Mouse (Mus musculus) cerebellum, postnatal 10 days (tissue): ENCODE data around the gene Gcnt4.

Source experiments
- DNase-seq, 2 experiments: peaks; one replicate each; pipeline ENCODE4 v3.0.0; 2021; ENCODE audit warnings: mixed read lengths in 2 of 2

The Gcnt4 gene

DNA sequence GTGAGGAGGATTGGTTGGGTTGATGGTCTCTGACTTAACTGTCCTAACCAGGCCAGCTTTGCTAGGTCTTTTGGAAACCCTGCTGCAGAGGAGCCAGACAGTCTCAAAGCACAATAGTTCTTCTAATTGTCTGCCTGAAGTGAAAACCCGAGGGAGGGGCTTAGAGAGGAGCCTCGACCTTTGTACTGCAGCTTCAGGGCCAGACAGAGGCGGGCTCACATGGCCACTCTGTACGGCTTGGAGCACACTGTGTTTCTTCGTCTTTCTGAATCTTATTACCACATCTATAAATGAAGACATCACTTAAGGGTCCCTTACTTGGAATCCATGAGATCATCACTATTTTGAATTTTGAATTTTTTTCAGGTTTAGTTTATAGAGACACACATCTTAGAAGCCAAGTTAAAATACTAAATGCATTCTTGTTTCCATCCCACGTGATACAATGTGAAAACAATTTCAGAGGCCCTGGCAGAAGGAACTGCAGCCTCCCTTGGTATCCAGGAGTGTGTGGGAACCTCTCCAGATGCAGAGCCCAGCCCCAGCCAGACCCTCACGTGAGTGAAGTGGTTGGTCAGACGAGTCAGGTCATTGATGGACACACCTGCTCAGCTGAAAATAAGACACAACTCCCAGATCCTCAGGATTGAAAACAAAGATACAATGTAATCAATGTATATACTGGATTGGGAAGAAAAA lies 69.0 kb downstream of the Gcnt4 start:
- DNase-seq = no peak

DNA sequence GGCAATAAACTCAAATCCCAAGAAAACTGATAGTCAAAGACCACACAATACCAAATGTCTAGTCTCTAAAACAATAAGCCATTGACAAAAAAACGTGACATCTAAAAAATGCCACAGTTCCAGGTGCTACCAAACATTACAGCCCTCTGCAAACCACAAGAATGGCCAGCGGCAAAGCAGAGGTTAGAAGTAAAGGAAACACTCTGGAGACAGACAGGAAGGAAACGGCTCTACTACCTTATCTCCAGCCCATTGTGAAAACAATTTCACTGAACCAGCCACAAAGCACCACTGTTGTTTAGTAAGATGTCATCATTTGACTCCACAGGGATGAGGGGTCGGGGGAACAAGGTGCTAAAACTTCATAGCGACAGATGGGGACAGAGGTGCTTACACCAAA lies 70.8 kb downstream of the Gcnt4 start:
- DNase-seq = no peak

GRCm38 (mm10) chr13:96997080-96997479 lies 72.6 kb downstream of the Gcnt4 start:
- DNase-seq = no peak
